Mouse (Mus musculus): ENCODE measurements around the gene Olfr1367. TPM values are rescaled to one million over a fixed set of nuclear protein-coding genes. Genes with fewer than 3 reads are reported as not detected.

Gene Olfr1367
- total RNA-seq, 2 experiments from 2014 or later: not detected

DNA sequence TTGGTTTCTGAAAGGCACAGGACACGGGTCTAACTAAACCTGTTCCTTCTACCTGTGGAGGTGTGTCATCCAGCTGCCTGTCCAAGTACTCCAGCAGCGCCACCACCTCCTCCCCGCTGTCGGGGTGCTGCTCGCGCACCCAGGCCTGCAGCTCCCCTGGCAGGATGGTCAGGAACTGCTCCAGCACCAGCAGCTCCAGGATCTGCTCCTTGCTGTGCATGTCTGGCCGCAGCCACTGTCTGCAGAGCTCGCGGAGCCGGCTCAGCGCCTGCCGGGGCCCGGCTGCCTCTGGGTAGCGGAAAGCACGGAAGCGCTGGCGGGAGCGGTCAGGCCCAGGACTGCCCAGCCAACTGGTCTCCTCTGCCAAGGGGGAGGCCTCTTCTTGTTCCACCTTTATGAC is 49.3 kb downstream of the Olfr1367 start:
- peak; percentile 8 for DNase-seq (ENCODE audit: low spot score)

- no peak for DNase-seq (ENCODE audit: low spot score)
These were observed 50.8 kb downstream of the Olfr1367 start for GRCm38 (mm10) chr13:21397486-21397885.

Small RNA genes within 50 kb of the gene (microRNA-seq; reads per million reads assigned to microRNA genes)
- not detected for gene Mir6942

Other genes with a start within 250 kb of the Olfr1367 start
- gene Olfr1369-ps1, start 235.4 kb upstream of the Olfr1367 start, total RNA-seq (2021): not detected
- gene Olfr263, start 217.3 kb upstream of the Olfr1367 start, total RNA-seq (2021): not detected
- gene Olfr1368, start 201.0 kb upstream of the Olfr1367 start, total RNA-seq (2021): not detected
- 10 to 100 TPM; 21.0 to 22.0 TPM for gene Trim27, start 167.5 kb upstream of the Olfr1367 start, total RNA-seq (2021)
- not detected for gene Gpx5, start 54.2 kb upstream of the Olfr1367 start, total RNA-seq (2021)
- not detected for gene Gpx6, start 34.8 kb upstream of the Olfr1367 start, total RNA-seq (2021)
- gene Zscan12, start 15.9 kb downstream of the Olfr1367 start, total RNA-seq (2021): 1 to 10 TPM; 6.8 to 7.6 TPM
- gene Zkscan3, start 55.8 kb downstream of the Olfr1367 start, total RNA-seq (2021): 10 to 100 TPM; 13.0 to 17.0 TPM
- gene Pgbd1, start 94.1 kb downstream of the Olfr1367 start, total RNA-seq (2021): under 1 TPM; 0.31 to 0.39 TPM
- gene Zscan26, start 106.8 kb downstream of the Olfr1367 start, total RNA-seq (2021): 10 to 100 TPM; 13.1 to 14.1 TPM
- under 1 TPM; 0.19 to 0.21 TPM for gene Nkapl, start 121.6 kb downstream of the Olfr1367 start, total RNA-seq (2021)
- gene Zkscan4, start 132.0 kb downstream of the Olfr1367 start, total RNA-seq (2021): under 1 TPM; 0.40 to 0.73 TPM
- gene Gm10065, start 132.5 kb downstream of the Olfr1367 start, total RNA-seq (2021): not detected
- gene AK157302, start 148.3 kb downstream of the Olfr1367 start, total RNA-seq (2021): 10 to 100 TPM; 22.8 to 23.3 TPM
- 100 to 1,000 TPM; 144 to 150 TPM for gene Gm11273, start 154.5 kb downstream of the Olfr1367 start, total RNA-seq (2021)
- 1 to 10 TPM; 6.2 to 6.3 TPM for gene Zkscan8, start 184.2 kb downstream of the Olfr1367 start, total RNA-seq (2021)
- gene Olfr1366, start 195.9 kb downstream of the Olfr1367 start, total RNA-seq (2021): not detected
- gene Olfr1535, start 213.0 kb downstream of the Olfr1367 start, total RNA-seq (2021): not detected
- gene Olfr1364, start 234.8 kb downstream of the Olfr1367 start, total RNA-seq (2021): not detected